Mouse (Mus musculus) midbrain, embryonic 10.5 days (tissue): Measurements from ENCODE around the gene March4. TPM values are rescaled to one million over a fixed set of nuclear protein-coding genes. Genes with fewer than 3 reads are reported as not detected.

Experiments used
- DNase-seq: peaks from one replicate; pipeline ENCODE4 v3.0.0-alpha.2; 2017; ENCODE audit warnings: low spot score
- H3K27ac ChIP-seq: fragments of 300-500 bp; sonication (generic); replicated peaks from 2 replicates; pipeline ENCODE4 v1.5.1; 2016; ENCODE audit warnings: mild to moderate bottlenecking
- H3K27me3 ChIP-seq: fragments of 300-500 bp; sonication (generic); 2 replicates; pipeline ENCODE4 v1.6.1; 2016; ENCODE audit warnings: low read depth, mild to moderate bottlenecking; ENCODE audit not compliant: poor library complexity, severe bottlenecking
- H3K36me3 ChIP-seq: fragments of 300-500 bp; sonication (generic); 2 replicates; pipeline ENCODE4 v1.6.1; 2016; ENCODE audit warnings: mild to moderate bottlenecking, moderate library complexity
- H3K4me1 ChIP-seq: fragments of 300-500 bp; sonication (generic); 2 replicates; pipeline ENCODE4 v1.6.1; 2016
- H3K4me3 ChIP-seq: fragments of 300-500 bp; sonication (generic); 2 replicates; pipeline ENCODE4 v1.5.1; 2016; ENCODE audit warnings: mild to moderate bottlenecking, moderate library complexity
- H3K9me3 ChIP-seq: fragments of 300-500 bp; sonication (generic); replicated peaks from 2 replicates; pipeline ENCODE4 v1.6.1; 2016; ENCODE audit warnings: mild to moderate bottlenecking
- WGBS: fragments of 180-500 bp; shearing (Covaris S2); methylation state at CpG from one replicate; pipeline ENCODE4 v1.1.7; 2016; 5-methylcytosine and 5-hydroxymethylcytosine counted together
- polyA plus RNA-seq: library from polyadenylated mRNA; unstranded; fragments of >200 nt; fragmentation: Nextera tagmentation; extraction: Ambion mirVana; gene quantifications from 2 replicates; pipeline ENCODE4 v1.2.1, GENCODE M21; 2016

The March4 gene
- polyA plus RNA-seq, 1 experiment from 2014 or later: 0.22 TPM

DNA sequence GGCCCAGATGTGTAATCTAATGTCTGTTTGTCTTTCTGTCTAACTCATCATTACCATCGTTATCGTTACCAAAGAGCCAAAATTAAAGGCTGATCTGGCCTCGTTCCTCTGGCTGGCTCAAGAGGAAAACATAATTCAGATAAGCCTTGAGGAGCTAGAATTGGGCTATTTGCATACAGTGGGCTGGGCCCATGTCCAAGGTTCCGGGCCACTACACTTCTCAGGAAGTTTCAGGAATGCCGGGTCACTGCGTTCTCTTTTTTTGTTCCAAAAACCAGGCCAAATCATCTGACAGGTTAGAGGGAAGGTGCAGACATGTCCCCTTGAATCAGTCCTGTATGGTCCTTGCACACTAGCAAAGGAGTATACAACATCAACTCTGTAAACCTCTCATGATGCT is 74.2 kb downstream of the March4 start:
- H3K27me3 ChIP-seq: no peaks in the 10 kb centered on the region
- no peak for DNase-seq

DNA sequence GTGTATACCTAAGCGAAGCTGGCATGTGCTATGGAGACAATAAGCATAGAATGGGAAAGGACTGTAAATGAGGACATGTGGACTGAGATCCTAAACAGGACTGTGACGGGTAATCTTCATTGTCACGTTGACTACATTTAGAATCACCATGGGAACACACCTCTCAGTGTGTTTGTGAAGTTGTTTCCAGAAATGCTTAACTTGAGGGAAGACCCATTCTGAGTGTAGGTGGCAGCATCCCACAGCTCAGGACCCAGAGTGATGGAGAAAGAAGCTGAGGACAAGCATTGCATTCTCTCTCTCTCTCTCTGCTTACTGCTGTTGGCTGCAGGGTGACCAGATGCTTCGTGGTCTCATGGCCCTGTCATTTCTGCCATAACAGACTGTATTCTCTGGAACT is 79.1 kb downstream of the March4 start:
- Histone ChIP-seq H3K27me3 (no peaks in the 10 kb centered on the region), H3K4me3 (no peak overlapping the region), H3K27ac (no peak overlapping the region), H3K9me3 (no peaks in the 10 kb centered on the region), H3K36me3 (no peaks in the 10 kb centered on the region), H3K4me1 (peaks cover 7% of the 10 kb centered on the region; the same call in 1 of the 2 replicates)
- DNase-seq: no peak
- WGBS: 86% methylated on average over 4 of the region's 4 CpGs

More for the DNA sequence above, 74.2 kb downstream of the March4 start:
- no peaks in the 10 kb centered on the region for H3K4me1 ChIP-seq
- 85% methylated on average over 6 of the region's 6 CpGs for WGBS
- no peak overlapping the region for H3K27ac ChIP-seq
- H3K4me3 ChIP-seq: no peak overlapping the region
- H3K9me3 ChIP-seq: no peaks in the 10 kb centered on the region
- H3K36me3 ChIP-seq: no peaks in the 10 kb centered on the region

DNA sequence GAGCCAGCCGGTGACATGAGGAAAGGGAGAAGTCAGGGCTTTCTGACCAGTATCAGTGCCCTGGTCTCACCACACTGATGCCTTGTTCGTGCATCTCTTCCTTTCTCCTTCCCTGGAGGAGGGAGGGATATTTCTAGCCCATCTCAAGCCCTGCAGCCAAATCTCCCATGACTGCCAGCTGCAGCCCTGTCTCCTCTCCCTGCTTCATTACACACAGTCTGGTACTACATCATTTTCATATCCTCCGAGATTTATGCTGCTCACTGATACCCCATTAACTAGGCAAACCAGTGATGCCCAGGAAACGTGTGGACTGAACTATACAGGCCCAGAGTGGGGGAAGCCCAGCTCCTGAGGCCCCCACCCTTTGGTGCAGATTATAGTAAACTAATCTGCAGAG is 80.8 kb downstream of the March4 start:
- no peaks in the 10 kb centered on the region for H3K27me3 ChIP-seq
- H3K4me3 ChIP-seq: no peak overlapping the region
- H3K4me1 ChIP-seq: peaks cover 7% of the 10 kb centered on the region; the same call in 1 of the 2 replicates
- no peak for DNase-seq
- H3K36me3 ChIP-seq: no peaks in the 10 kb centered on the region
- no peak overlapping the region for H3K27ac ChIP-seq
- 78% methylated on average over 4 of the region's 4 CpGs for WGBS
- H3K9me3 ChIP-seq: no peaks in the 10 kb centered on the region

DNA sequence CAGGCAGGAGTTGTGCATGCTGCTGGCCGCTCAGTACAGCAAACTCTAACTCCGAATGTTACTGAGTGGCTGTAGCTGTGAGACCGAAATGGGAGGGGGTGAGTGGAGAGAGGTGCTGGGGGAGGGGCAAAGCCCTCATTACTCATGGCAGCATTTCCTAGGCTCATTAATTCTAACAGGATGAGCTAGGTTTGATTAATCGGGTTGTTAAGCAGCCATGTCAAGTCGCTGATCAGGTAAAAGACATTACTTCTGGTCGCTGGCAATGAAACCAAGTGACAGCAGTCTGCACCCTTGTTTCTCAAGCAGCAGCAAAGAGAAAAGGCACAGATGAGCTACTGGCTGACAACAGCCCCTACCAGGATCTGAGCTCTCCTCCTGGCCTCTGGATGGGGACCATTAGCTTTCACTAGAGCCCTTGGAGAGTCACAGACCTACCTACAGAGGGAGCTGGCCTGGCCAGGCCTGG is 82.0 kb downstream of the March4 start:
- WGBS: 70% methylated on average over 6 of the region's 6 CpGs
- Histone ChIP-seq H3K27me3 (no peaks in the 10 kb centered on the region), H3K36me3 (no peaks in the 10 kb centered on the region), H3K4me1 (peaks cover 7% of the 10 kb centered on the region; the same call in 1 of the 2 replicates), H3K27ac (no peak overlapping the region), H3K4me3 (no peak overlapping the region), H3K9me3 (no peaks in the 10 kb centered on the region)
- no peak for DNase-seq

DNA sequence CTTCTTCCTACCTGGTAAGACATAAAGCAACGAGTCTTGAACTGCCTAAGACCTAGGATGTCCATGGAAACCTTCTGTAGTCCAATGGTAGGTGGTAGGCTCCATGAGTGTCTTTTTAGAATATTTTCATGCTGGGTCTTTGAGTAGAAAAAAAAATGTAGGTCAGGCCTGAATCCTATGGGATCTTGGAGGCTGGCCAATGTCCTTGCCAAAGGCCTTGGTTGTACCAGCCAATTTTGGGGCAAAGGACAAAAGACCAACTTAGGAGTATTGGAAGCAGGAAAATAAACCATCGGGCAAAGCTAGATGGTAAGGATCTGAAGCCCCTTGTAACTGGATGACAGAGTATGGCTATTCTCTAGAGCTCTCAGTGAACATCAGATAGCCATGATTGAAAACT is 83.9 kb downstream of the March4 start:
- Histone ChIP-seq H3K27me3 (no peaks in the 10 kb centered on the region), H3K9me3 (no peaks in the 10 kb centered on the region), H3K27ac (no peak overlapping the region), H3K4me1 (peaks cover 7% of the 10 kb centered on the region; the same call in 1 of the 2 replicates), H3K36me3 (no peaks in the 10 kb centered on the region), H3K4me3 (no peak overlapping the region)
- 83% methylated on average over 2 of the region's 2 CpGs for WGBS
- DNase-seq: no peak

DNA sequence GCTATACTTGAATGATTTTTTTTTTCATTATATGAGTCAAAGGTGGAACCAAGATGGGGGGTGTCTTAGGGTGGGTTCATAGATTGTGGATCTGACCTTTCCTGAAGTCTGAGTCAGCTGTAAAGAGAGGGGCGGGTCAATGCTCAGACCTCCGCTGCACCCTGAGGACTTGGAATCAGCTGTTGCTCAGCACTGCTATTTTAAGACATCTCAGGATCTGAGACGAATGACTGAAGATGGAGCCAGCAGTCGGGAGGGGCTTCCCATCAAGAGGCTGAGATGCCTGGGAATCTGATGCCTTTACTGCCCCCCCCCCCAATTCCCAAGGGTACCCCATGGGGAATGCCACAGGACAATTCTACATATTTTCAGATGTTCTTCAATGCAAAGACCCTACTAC is 85.9 kb downstream of the March4 start:
- DNase-seq: no peak
- Histone ChIP-seq H3K4me1 (peaks cover under 1% of the 10 kb centered on the region; the same call in 1 of the 2 replicates), H3K9me3 (no peaks in the 10 kb centered on the region), H3K27me3 (no peaks in the 10 kb centered on the region), H3K36me3 (no peaks in the 10 kb centered on the region), H3K27ac (no peak overlapping the region), H3K4me3 (no peak overlapping the region)
- 88% methylated on average over 4 of the region's 4 CpGs for WGBS

DNA sequence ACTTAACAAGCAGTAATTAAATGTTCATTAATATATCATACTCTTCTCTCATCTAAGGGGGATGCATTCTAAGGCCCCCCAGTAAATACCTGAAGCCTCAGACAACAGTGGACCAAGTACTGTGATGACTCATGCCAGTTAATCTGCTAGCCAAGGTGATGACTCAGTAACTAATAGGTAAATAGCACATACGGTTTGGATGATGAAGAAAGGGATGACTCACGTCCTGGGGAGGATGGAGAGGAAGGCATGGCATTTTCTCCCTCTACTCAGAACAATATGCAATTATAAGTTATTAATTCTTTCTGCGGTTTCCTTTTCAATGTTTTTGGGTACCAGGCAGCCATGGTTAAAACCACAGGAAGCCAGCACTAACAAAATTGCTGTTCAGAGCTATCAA is 87.0 kb downstream of the March4 start:
- H3K4me1 ChIP-seq: no peaks in the 10 kb centered on the region
- DNase-seq: no peak
- 90% methylated on average over 3 of the region's 3 CpGs for WGBS
- H3K27me3 ChIP-seq: no peaks in the 10 kb centered on the region
- H3K4me3 ChIP-seq: no peak overlapping the region
- no peak overlapping the region for H3K27ac ChIP-seq
- no peaks in the 10 kb centered on the region for H3K36me3 ChIP-seq
- H3K9me3 ChIP-seq: no peaks in the 10 kb centered on the region

DNA sequence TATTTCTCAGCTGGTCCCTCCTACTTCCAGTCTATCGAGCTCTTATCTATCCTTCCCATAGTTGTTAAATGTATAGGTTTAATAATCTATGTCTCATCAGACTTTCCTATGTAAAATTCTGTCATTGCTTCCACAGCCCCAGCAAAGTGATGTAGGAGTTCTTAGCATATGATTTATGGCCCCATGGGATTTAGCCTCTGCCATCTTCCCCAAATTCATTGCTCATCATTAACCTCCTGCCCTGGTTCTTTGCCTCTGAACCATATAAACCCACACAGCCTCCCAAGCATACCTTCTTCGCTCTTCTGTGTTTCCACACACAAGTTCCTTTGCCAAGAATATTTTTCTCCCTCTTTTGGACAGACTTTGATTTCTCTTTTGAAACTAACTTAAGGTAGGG is 94.0 kb downstream of the March4 start:
- Histone ChIP-seq H3K9me3 (no peaks in the 10 kb centered on the region), H3K4me1 (no peaks in the 10 kb centered on the region), H3K4me3 (no peak overlapping the region), H3K27me3 (no peaks in the 10 kb centered on the region), H3K27ac (no peak overlapping the region), H3K36me3 (no peaks in the 10 kb centered on the region)
- DNase-seq: no peak
- WGBS: 88% methylated on average over 2 of the region's 2 CpGs

DNA sequence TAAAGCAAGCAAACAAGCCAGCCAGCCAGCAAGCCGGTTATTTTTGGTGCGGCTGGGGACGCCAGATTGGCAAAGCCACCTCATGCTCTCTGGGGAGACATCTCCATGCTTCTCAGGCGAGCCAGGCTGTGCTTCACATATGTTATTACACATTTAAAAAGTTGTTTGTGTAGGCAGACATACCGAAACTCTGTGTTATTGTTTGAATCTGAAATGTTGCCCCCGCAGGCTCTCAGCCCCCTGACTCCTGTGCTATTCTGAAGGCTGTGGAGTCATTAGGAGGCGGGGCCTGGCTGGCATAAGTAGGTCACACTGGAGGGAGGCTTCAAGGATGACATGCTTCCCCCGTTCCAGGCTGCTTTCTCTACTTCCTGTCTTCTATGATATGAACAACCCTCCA is 97.6 kb downstream of the March4 start:
- Histone ChIP-seq H3K9me3 (no peaks in the 10 kb centered on the region), H3K4me1 (no peaks in the 10 kb centered on the region), H3K36me3 (no peaks in the 10 kb centered on the region), H3K27me3 (no peaks in the 10 kb centered on the region), H3K27ac (no peak overlapping the region), H3K4me3 (no peak overlapping the region)
- WGBS: 85% methylated on average over 8 of the region's 8 CpGs
- DNase-seq: no peak

DNA sequence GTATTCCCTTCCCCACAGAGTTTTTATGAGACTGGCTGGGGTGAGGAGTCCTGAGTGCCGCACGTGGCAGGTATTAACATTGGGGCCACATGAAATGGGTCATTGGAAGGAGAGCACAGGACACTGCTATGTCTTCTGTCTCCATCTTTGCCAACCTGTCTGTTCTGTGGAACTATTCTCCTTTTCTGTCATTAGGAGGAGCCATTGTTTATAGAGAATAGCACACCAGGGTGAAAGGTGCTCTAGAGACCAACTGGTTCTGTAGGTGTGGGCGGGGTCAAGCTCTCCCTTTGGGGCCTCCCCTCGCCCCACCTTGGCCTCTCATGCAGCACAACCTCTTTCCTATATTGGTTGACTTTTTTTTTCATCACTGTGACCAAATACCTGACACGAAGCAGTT is 99.8 kb downstream of the March4 start:
- 77% methylated on average over 5 of the region's 5 CpGs for WGBS
- Histone ChIP-seq H3K4me1 (no peaks in the 10 kb centered on the region), H3K36me3 (no peaks in the 10 kb centered on the region), H3K27me3 (no peaks in the 10 kb centered on the region), H3K4me3 (no peak overlapping the region), H3K27ac (no peak overlapping the region), H3K9me3 (no peaks in the 10 kb centered on the region)
- DNase-seq: no peak

DNA sequence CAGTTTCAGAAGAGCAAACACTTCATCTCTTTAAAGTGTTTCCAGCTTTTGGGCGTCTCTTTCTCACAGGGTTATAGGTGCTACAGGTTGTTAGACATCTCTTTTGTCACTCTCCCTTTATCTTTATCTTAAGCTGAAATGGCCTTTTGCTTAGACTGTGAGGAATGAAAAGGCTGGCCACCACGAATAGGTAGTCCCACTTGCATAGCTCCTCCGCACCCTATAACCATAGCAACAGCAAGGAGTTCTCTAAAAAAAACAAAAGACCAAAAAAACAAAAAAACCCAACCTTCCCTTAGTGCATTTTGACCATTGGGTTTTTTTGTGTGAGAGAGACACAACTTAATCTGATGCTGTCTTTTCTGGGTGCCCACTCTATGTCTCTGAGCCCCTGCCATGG is 102.2 kb downstream of the March4 start:
- DNase-seq: no peak
- no peaks in the 10 kb centered on the region for H3K36me3 ChIP-seq
- H3K27me3 ChIP-seq: no peaks in the 10 kb centered on the region
- no peak overlapping the region for H3K27ac ChIP-seq
- H3K4me3 ChIP-seq: no peak overlapping the region
- WGBS: 60% methylated on average over 3 of the region's 3 CpGs
- H3K9me3 ChIP-seq: no peaks in the 10 kb centered on the region
- no peaks in the 10 kb centered on the region for H3K4me1 ChIP-seq

DNA sequence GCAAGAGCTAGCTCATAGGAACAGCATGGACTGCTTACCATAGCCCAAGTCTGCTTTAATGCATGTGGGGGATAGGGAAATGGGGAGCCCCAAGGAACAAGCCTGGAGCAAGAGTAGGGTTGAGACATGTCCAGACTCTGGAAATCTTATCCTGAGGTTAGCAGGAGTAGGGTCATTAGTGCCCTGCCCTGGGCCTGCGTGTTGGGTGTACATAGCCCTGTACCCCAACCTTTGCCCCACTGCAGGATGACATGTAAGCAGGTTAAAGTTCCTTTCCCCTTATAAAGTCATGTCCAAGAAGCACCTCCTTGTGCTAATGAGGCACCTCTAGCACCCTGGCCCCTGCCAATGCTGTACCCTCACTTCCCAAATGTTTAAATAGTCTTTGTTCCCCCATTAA is 104.2 kb downstream of the March4 start:
- DNase-seq: no peak
- 90% methylated on average over 1 of the region's 1 CpGs for WGBS
- Histone ChIP-seq H3K36me3 (no peaks in the 10 kb centered on the region), H3K4me1 (no peaks in the 10 kb centered on the region), H3K4me3 (no peak overlapping the region), H3K27ac (no peak overlapping the region), H3K9me3 (no peaks in the 10 kb centered on the region), H3K27me3 (no peaks in the 10 kb centered on the region)

DNA sequence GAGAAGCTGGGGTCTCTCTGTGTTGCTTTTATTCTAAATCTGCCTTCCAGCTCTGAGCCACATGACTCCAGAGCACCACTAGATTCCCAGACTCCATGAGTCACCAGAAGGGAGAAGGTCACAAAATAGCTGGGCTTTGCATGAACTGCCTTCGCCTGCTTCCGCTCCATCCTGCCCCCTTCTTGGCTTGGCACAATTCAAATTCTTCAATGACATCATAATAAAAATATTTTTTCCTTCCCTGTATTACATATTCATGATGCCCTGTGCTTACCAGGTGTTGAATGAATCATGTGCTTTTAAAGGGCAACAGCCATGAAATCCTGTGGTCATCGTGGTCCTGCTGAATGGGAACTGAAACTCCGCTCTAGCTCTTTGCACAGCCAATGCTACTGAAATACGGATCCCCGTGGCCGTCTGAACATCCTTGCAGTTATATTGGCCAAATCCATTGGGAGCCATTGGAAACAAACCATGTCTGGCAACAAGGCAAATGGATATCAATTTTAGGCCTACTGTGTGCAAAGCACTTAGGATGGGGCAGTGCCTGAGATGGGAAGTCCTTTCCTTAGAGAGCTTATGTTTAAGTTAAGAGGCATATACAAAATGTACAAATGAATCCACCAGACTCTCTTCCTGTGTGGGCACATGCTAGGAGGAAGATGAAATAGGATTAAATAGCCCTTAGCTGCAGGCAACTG is 107.5 kb downstream of the March4 start:
- no peak for DNase-seq

More for the DNA sequence above, 107.5 kb downstream of the March4 start:
- Histone ChIP-seq H3K4me3 (no peak overlapping the region), H3K36me3 (no peaks in the 10 kb centered on the region), H3K4me1 (no peaks in the 10 kb centered on the region), H3K27me3 (no peaks in the 10 kb centered on the region), H3K9me3 (no peaks in the 10 kb centered on the region), H3K27ac (no peak overlapping the region)
- WGBS: 96% methylated on average over 7 of the region's 7 CpGs
